Mouse (Mus musculus) stomach, postnatal 0 days (tissue): ENCODE data around the gene Kif6. TPM values are rescaled to one million over a fixed set of nuclear protein-coding genes. Genes with fewer than 3 reads are reported as not detected.
A peak's percentile ranks its signal among the peaks of the same experiment; 100 is the strongest.

Source experiments
- ATAC-seq: fragments of 200-750 bp; cut with Nextera tagmentation; 2 replicates; pipeline ENCODE4 v1.8.0; 2017; ENCODE audit not compliant: low FRiP score, low TSS enrichment
- DNase-seq: peaks from one replicate; pipeline ENCODE4 v3.0.0-alpha.2; 2016; ENCODE audit warnings: low spot score
- H3K27ac ChIP-seq: fragments of 300-500 bp; sonication (generic); replicated peaks from 2 replicates; pipeline ENCODE4 v1.5.1; 2014; ENCODE audit warnings: mild to moderate bottlenecking, control low read depth
- H3K27me3 ChIP-seq: fragments of 300-500 bp; sonication (generic); 2 replicates; pipeline ENCODE4 v1.6.1; 2014; ENCODE audit warnings: low read length; ENCODE audit not compliant: control insufficient read depth, insufficient read depth
- H3K36me3 ChIP-seq: fragments of 300-500 bp; sonication (generic); 2 replicates; pipeline ENCODE4 v1.6.1; 2014; ENCODE audit warnings: low read length, mixed read lengths; ENCODE audit not compliant: control insufficient read depth, insufficient read depth
- H3K4me1 ChIP-seq: fragments of 300-500 bp; sonication (generic); replicated peaks from 2 replicates; pipeline ENCODE4 v1.6.1; 2014; ENCODE audit warnings: antibody characterized with exemption; ENCODE audit not compliant: control insufficient read depth, insufficient read depth
- H3K4me2 ChIP-seq: fragments of 300-500 bp; sonication (generic); replicated peaks from 2 replicates; pipeline ENCODE4 v1.6.1; 2014; ENCODE audit warnings: low read depth, mild to moderate bottlenecking, control low read depth, moderate library complexity
- H3K4me3 ChIP-seq: fragments of 300-500 bp; sonication (generic); 2 replicates; pipeline ENCODE4 v1.5.1; 2014; ENCODE audit warnings: low read depth, low read length, control low read depth
- H3K9ac ChIP-seq: fragments of 300-500 bp; sonication (generic); 2 replicates; pipeline ENCODE4 v1.6.1; 2014; ENCODE audit warnings: mild to moderate bottlenecking, low read length, control low read depth, mixed read lengths
- H3K9me3 ChIP-seq: fragments of 300-500 bp; sonication (generic); 2 replicates; pipeline ENCODE4 v1.6.1; 2016; ENCODE audit warnings: low read length; ENCODE audit not compliant: control insufficient read depth
- CTCF ChIP-seq: IDR thresholded peaks from 2 replicates; pipeline ENCODE4 v1.5.1; 2016; ENCODE audit warnings: antibody characterized with exemption, low read depth, mild to moderate bottlenecking, moderate library complexity
- EP300 ChIP-seq: optimal IDR thresholded peaks from 2 replicates; pipeline ENCODE3; 2016; ENCODE audit warnings: antibody characterized with exemption
- WGBS: fragments of 180-500 bp; shearing (Covaris S2); extraction: QIAGEN DNeasy Blood & Tissue Kit; methylation state at CpG from one replicate; pipeline ENCODE4 v1.1.7; 2014; 5-methylcytosine and 5-hydroxymethylcytosine counted together
- polyA plus RNA-seq: library from polyadenylated mRNA; unstranded; fragments of >200 nt; fragmentation: Nextera tagmentation; extraction: Ambion mirVana; gene quantifications from 2 replicates; pipeline ENCODE4 v1.2.1, GENCODE M21; 2015

Gene Kif6
- polyA plus RNA-seq, 1 experiment from 2014 or later: 0.85 TPM

DNA sequence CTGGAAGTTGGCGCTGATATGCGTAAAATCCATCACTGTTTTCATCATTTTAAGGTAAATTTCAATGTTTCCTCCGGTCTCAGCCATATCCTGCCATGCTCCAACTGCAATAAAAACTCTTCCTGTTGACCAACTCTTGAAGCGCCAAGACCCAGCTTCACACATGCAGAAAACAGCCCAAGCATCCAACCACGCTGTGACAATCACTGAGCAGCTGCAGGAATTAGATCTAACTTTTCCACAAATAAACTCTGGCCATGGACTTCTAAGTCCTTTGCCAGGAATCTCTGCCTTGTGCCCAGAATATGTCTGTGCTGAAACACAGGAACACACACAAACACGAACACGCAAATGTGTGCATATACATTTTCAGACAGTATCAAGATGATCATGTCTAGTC is 138.9 kb downstream of the Kif6 start:
- Histone ChIP-seq H3K9me3 (no peaks in the 10 kb centered on the region), H3K9ac (no peak overlapping the region), H3K27me3 (no peaks in the 10 kb centered on the region), H3K36me3 (no peaks in the 10 kb centered on the region), H3K4me2 (no peak overlapping the region), H3K4me1 (no peaks in the 10 kb centered on the region), H3K4me3 (no peak overlapping the region), H3K27ac (no peak overlapping the region)
- no peak for ATAC-seq
- WGBS: 87% methylated on average over 7 of the region's 7 CpGs
- no peak for TF ChIP-seq CTCF
- TF ChIP-seq EP300: no peak
- DNase-seq: no peak

DNA sequence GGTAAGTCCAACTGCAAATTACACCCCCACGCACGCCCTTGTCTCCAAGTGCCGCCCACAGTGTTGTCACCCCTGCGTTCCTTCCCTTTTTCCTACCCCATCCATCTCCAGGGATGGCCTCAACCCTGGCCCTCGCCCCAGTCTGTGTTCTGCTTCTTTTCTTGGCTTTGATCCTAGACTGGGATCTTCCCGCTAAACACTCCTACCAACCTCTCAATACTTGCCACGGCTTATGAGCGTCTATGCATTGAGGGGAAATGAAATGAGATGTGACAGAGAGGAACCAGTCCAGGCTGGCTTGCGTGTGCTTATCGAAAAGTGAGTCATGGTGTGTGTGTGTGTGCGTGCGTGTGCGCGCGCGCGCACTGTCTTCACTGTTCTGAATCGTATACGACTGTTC is 141.9 kb downstream of the Kif6 start:
- DNase-seq: peak; percentile 28
- WGBS: 47% methylated on average over 19 of the region's 19 CpGs
- H3K27ac ChIP-seq: peak overlapping the region; percentile 9; the same call in 1 of the 2 replicates

DNA sequence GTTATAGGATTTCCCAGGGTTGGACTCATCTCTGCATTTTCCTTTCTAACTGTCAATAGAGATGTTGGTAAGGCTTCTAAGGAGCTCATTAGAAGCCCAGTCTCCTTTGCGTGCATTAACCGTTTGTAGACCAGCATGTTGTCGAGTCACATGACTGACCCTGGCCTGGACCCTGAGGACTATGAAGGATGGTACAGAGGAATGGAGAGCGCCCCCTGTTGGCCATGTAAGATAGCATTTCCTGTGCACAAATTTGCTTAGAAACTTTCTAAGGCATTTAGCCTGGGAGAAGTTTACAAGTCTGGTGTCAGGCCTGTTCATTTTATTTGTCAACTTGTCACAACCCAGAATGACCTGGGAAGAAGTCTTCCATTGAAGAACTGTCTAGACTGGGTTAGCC is 144.1 kb downstream of the Kif6 start:
- no peak overlapping the region for H3K4me3 ChIP-seq
- H3K27me3 ChIP-seq: no peaks in the 10 kb centered on the region
- H3K27ac ChIP-seq: no peak overlapping the region
- H3K36me3 ChIP-seq: no peaks in the 10 kb centered on the region
- H3K4me1 ChIP-seq: no peaks in the 10 kb centered on the region
- peak; percentile 51 for TF ChIP-seq CTCF
- no peak for TF ChIP-seq EP300
- DNase-seq (no peak), ATAC-seq (no peak)
- H3K9ac ChIP-seq: no peak overlapping the region
- H3K9me3 ChIP-seq: no peaks in the 10 kb centered on the region
- WGBS: 68% methylated on average over 4 of the region's 4 CpGs
- no peak overlapping the region for H3K4me2 ChIP-seq

More for the DNA sequence above, 141.9 kb downstream of the Kif6 start:
- no peak for TF ChIP-seq CTCF
- TF ChIP-seq EP300: no peak
- no peak overlapping the region for H3K9ac ChIP-seq
- no peaks in the 10 kb centered on the region for H3K36me3 ChIP-seq
- ATAC-seq: peak; percentile 81; the same call in 1 of the 2 replicates
- no peak overlapping the region for H3K4me3 ChIP-seq
- no peaks in the 10 kb centered on the region for H3K27me3 ChIP-seq
- H3K4me2 ChIP-seq: no peak overlapping the region
- no peaks in the 10 kb centered on the region for H3K4me1 ChIP-seq
- no peaks in the 10 kb centered on the region for H3K9me3 ChIP-seq

DNA sequence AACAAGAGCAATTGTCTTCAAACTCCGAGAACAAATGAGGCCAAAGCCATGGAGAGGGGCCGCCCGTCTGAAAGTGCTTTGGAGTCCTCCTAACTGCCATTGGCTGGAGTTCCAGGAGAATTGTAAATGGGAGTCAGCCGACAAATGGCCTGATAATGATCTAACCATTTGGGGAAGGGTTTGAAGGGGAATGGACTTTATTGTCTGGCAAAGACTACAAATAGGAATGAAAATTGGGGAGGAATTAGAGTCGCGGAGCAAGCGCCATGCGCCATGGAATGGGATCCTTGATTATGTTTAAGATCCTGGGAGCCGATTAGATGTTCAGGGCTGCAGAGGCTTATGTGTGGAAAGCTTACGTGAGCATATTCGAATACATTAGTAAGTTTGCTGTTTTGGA is 146.3 kb downstream of the Kif6 start:
- no peak for DNase-seq
- Histone ChIP-seq H3K27me3 (no peaks in the 10 kb centered on the region), H3K4me2 (no peak overlapping the region), H3K9ac (no peak overlapping the region), H3K4me3 (no peak overlapping the region), H3K27ac (no peak overlapping the region), H3K36me3 (no peaks in the 10 kb centered on the region), H3K9me3 (no peaks in the 10 kb centered on the region), H3K4me1 (no peaks in the 10 kb centered on the region)
- WGBS: 81% methylated on average over 11 of the region's 11 CpGs
- TF ChIP-seq EP300: no peak
- no peak for TF ChIP-seq CTCF
- ATAC-seq: no peak

DNA sequence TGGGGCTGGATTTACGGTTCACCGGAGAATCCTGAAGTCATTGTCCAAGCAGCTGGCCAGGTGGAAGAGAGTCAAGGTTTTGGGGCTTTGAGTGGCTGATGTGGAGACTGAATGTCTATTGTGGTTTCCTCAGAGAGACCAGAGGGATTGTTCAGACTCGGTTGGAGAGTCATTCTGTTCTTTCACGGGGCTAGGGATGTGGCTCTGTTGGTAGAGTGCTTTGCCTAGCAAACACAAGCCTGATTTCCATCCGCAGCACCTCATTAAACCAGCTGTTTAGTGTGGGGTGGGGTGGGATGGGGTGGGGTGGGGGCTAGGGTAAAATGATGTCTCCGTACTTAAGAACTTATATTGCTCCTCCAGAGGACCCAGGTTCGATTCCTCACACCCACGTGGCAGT is 146.9 kb downstream of the Kif6 start:
- H3K4me1 ChIP-seq: no peaks in the 10 kb centered on the region
- ATAC-seq (no peak), DNase-seq (no peak)
- H3K27ac ChIP-seq: no peak overlapping the region
- no peak overlapping the region for H3K9ac ChIP-seq
- no peaks in the 10 kb centered on the region for H3K36me3 ChIP-seq
- H3K27me3 ChIP-seq: no peaks in the 10 kb centered on the region
- H3K9me3 ChIP-seq: no peaks in the 10 kb centered on the region
- TF ChIP-seq EP300: no peak
- no peak overlapping the region for H3K4me3 ChIP-seq
- H3K4me2 ChIP-seq: no peak overlapping the region
- 78% methylated on average over 8 of the region's 8 CpGs for WGBS

DNA sequence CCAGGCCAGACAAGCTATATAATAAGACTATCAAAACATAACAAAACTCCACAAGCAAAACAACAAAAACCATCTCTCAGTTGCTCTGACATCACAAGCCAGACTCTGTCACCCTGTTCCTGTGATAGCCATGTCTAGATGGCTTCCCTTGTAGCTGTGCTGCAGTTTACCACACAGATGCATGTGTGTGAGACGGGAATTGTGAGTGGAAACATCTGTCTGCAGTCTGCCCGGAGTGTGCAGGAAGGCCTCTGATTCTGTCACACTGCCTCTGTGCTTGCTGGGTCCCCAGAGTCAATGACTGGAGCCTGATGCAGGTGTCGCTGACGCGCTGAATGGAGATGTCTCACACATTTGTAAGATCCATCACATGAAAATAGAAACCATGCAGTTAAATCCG is 150.0 kb downstream of the Kif6 start:
- TF ChIP-seq EP300 (no peak), CTCF (no peak)

More for the DNA sequence above, 150.0 kb downstream of the Kif6 start:
- Histone ChIP-seq H3K27me3 (no peaks in the 10 kb centered on the region), H3K27ac (no peak overlapping the region), H3K36me3 (no peaks in the 10 kb centered on the region), H3K4me1 (no peaks in the 10 kb centered on the region), H3K9me3 (no peaks in the 10 kb centered on the region), H3K4me2 (no peak overlapping the region), H3K9ac (no peak overlapping the region), H3K4me3 (no peak overlapping the region)
- WGBS: 76% methylated on average over 6 of the region's 6 CpGs
- DNase-seq: no peak
- ATAC-seq: no peak
